Mouse (Mus musculus) kidney, postnatal 0 days (tissue): ENCODE data around the gene Tead3. TPM values are rescaled to one million over a fixed set of nuclear protein-coding genes. Genes with fewer than 3 reads are reported as not detected.
"Not testable (repeated sequence)": the region's sequence is repeated elsewhere in the genome, so short reads cannot be mapped to it uniquely, and the experiment has no call there.

Experiments
- ATAC-seq: fragments of 200-750 bp; cut with Nextera tagmentation; replicated peaks from 2 replicates; pipeline ENCODE4 v1.8.0; 2017; ENCODE audit warnings: low read depth, moderate number of reproducible peaks, moderate TSS enrichment, moderate library complexity; ENCODE audit not compliant: low FRiP score
- DNase-seq: peaks from one replicate; pipeline ENCODE4 v3.0.0-alpha.2; 2016; ENCODE audit warnings: low spot score
- H3K27ac ChIP-seq: fragments of 300-500 bp; sonication (generic); 2 replicates; pipeline ENCODE4 v1.5.1; 2014; ENCODE audit warnings: mild to moderate bottlenecking
- H3K27me3 ChIP-seq: fragments of 300-500 bp; sonication (generic); 2 replicates; pipeline ENCODE4 v1.6.1; 2014; ENCODE audit warnings: low read length, mixed read lengths; ENCODE audit not compliant: insufficient read depth
- H3K36me3 ChIP-seq: fragments of 300-500 bp; sonication (generic); 2 replicates; pipeline ENCODE4 v1.6.1; 2014; ENCODE audit warnings: low read length, mixed read lengths; ENCODE audit not compliant: insufficient read depth
- H3K4me1 ChIP-seq: fragments of 300-500 bp; sonication (generic); replicated peaks from 2 replicates; pipeline ENCODE4 v1.6.1; 2014; ENCODE audit warnings: antibody characterized with exemption, low read length, mixed read lengths; ENCODE audit not compliant: insufficient read depth
- H3K4me2 ChIP-seq: fragments of 300-500 bp; sonication (generic); 2 replicates; pipeline ENCODE4 v1.6.1; 2014; ENCODE audit warnings: mild to moderate bottlenecking, low read length, moderate library complexity, mixed read lengths
- H3K4me3 ChIP-seq: fragments of 300-500 bp; sonication (generic); replicated peaks from 2 replicates; pipeline ENCODE4 v1.5.1; 2014; ENCODE audit warnings: low read depth, low read length
- H3K9ac ChIP-seq: fragments of 300-500 bp; sonication (generic); 2 replicates; pipeline ENCODE4 v1.6.1; 2014; ENCODE audit warnings: low read depth, low read length
- H3K9me3 ChIP-seq: fragments of 300-500 bp; sonication (generic); replicated peaks from 2 replicates; pipeline ENCODE4 v1.6.1; 2016; ENCODE audit warnings: low read length, inconsistent platforms, mixed read lengths
- CTCF ChIP-seq: IDR thresholded peaks from 2 replicates; pipeline ENCODE4 v1.5.1; 2016; ENCODE audit warnings: antibody characterized with exemption, low read depth, mild to moderate bottlenecking, moderate library complexity
- WGBS: fragments of 180-500 bp; shearing (Covaris S2); extraction: QIAGEN DNeasy Blood & Tissue Kit; methylation state at CpG from one replicate; pipeline ENCODE4 v1.1.7; 2014; 5-methylcytosine and 5-hydroxymethylcytosine counted together
- polyA plus RNA-seq: library from polyadenylated mRNA; unstranded; fragments of >200 nt; fragmentation: Nextera tagmentation; extraction: Ambion mirVana; gene quantifications from 2 replicates; pipeline ENCODE4 v1.2.1, GENCODE M21; 2015

Gene Tead3
- polyA plus RNA-seq, 1 experiment from 2014 or later, result 7.7 TPM

DNA sequence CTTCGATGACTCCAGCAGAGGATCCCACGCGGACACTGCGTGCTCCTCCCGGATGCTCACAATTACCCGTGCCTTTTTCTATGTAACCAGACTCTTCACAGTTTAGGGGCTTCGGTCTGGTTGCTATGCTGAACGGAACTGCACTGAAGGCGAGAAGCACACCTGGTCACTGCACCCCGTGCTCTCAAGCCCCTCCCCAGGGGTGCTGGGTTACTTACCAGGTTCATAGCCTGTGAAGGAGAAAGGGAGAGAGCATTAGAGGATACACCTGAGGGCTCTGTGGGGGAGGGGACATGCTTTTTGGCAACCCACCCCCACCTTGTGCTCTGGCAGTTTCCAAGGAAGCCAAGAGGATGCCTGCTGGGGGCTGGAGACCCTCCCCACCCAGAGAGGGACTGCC, 15.3 kb downstream of the Tead3 start:
- DNase-seq, result no peak
- WGBS, result 50% methylated on average over 10 of the region's 10 CpGs
- peaks cover 36% of the 10 kb centered on the region for H3K36me3 ChIP-seq

DNA sequence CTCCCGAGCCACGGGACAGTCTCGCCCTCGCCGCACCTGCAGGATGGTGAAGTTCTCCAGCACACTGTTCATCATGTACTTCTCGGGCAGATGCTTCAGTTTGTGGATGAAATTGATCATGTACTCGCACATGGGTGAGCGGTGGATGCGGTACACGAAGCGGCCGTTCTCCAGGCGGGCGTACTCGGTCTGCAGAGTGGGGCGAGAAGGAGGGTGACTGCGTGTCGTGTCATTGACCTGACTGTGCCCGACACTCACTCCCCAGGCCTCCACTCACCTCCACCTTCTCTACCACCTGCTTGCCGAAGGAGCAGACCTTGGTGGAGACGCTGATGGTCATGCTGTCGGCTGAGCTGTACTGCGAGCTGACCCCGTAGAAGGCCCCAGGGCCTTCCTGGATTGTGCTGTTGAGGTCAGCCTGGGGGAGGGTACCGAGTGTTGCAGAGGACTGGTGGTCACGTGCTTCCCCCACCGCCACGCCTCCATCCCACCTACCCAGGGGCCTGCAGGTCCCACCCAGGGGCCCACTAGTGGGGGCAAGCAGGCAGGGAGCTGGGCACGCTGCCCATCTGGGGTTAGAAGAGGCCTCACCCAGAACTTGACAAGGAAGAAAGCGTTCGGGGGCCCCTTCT, 17.6 kb downstream of the Tead3 start:
- Histone ChIP-seq H3K9ac (0 out of 2 replicates have a peak overlapping the region, but pooled peaks have one; percentile 23), H3K4me3 (no peak overlapping the region), H3K9me3 (no peaks in the 10 kb centered on the region), H3K27me3 (no peaks in the 10 kb centered on the region), H3K4me2 (no peak overlapping the region), H3K36me3 (peaks cover 37% of the 10 kb centered on the region), H3K27ac (peak overlapping the region; percentile 44; the same call in 1 of the 2 replicates), H3K4me1 (peaks cover 27% of the 10 kb centered on the region; the same call in 1 of the 2 replicates)
- ATAC-seq, result peak; percentile 10; the same call in 1 of the 2 replicates
- WGBS, result 37% methylated on average over 31 of the region's 31 CpGs
- peak; percentile 40 for DNase-seq
- no peak for TF ChIP-seq CTCF

More for the DNA sequence above, 15.3 kb downstream of the Tead3 start:
- ATAC-seq, result no peak
- no peak overlapping the region for H3K27ac ChIP-seq
- TF ChIP-seq CTCF, result no peak
- no peak overlapping the region for H3K4me3 ChIP-seq
- H3K27me3 ChIP-seq, result no peaks in the 10 kb centered on the region
- no peak overlapping the region for H3K4me2 ChIP-seq
- no peaks in the 10 kb centered on the region for H3K9me3 ChIP-seq
- H3K9ac ChIP-seq, result no peak overlapping the region
- peaks cover 17% of the 10 kb centered on the region; the same call in 1 of the 2 replicates for H3K4me1 ChIP-seq

DNA sequence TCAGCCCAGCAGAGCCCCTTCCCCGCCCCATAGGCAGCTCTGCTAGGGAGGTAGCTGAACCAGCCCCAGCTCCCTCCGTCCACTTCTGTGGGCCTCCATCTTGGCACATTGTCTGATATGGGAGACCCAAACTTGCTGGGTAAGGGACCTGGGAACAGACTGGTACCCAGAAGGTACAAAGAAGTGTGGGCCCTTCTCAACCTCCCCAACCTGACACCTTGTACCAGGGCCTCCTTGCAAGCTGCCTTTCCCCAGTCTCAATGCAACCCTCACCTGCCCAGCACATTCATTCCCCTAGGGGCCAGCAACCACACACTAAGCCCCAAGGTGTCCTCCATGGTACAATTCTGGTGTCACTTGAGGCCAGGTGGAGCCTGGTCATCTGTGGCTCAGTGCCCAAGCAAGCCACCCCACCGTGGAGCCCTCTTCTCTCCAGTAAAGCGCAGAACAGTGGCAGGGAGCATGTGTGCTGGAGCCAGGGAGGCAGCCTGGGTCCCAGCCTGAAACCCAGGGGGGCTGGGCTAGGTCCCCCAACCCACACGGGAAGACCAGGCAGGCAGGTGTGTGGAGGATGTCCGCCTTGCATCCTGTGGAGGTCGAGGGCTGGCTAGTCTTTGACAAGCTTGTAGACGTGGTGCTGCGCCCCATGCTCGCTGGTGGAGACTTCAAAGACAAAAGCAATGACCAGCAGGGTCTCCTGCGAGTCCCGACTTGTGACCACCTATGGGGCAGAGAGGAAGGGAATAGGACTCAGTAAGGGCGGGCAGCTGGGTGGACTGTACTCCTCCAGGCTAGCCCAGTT, 18.3 kb downstream of the Tead3 start:
- Histone ChIP-seq H3K9me3 (no peaks in the 10 kb centered on the region), H3K4me1 (peaks cover 34% of the 10 kb centered on the region; the same call in 1 of the 2 replicates), H3K27me3 (no peaks in the 10 kb centered on the region), H3K4me2 (no peak overlapping the region), H3K36me3 (peaks cover 32% of the 10 kb centered on the region), H3K27ac (peak overlapping the region; percentile 44; the same call in 1 of the 2 replicates), H3K9ac (peak overlapping the region; percentile 15; the same call in 1 of the 2 replicates), H3K4me3 (no peak overlapping the region)
- ATAC-seq (no peak), DNase-seq (no peak)
- WGBS, result 51% methylated on average over 13 of the region's 13 CpGs
- TF ChIP-seq CTCF, result peak; percentile 51

DNA sequence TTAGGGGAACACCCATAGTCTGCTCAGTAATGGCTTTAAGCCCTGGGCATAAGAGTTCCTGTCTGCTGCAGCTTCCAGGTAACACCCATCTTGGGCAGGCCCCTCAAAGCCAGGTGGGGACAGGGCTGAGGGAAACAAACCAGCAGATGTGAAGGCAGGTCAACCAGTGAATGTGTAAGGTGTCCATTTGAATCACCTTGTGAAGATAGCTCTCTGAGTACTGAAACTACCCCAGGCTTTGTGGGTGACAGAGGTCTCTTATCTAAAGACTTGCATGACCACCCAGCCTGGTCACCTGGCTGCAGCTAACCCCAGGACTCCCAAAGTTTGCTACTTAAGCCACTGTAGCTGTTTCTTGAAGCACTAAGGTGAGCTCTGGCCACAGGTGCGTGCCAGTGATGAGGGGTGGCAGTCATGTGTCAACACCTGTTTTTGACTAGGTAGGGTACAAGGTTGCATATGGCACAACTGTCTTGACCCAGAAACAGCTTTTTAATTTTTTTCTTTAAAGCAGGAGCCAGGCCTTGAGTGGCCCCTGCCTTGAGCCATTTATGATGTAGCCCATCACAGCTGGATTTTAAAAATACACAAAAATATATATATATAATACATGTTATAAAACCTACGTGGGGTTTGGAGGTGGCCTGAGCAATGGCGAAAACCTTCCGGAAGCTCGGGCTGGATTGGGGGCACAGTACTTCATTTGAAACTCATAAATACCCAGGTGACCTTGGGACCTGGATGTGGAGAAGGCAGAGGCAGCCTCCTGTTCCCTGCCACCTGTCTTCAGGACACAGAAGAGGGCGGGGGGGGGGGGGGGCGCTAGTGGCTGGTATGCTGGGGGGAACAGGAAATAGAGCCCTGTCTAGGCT, 19.1 kb downstream of the Tead3 start:
- Histone ChIP-seq H3K4me2 (no peak overlapping the region), H3K4me1 (peaks cover 36% of the 10 kb centered on the region; the same call in 1 of the 2 replicates), H3K9ac (peak overlapping the region; percentile 15; the same call in 1 of the 2 replicates), H3K27ac (peak overlapping the region; percentile 31; the same call in 1 of the 2 replicates), H3K4me3 (no peak overlapping the region), H3K36me3 (peaks cover 30% of the 10 kb centered on the region), H3K9me3 (no peaks in the 10 kb centered on the region), H3K27me3 (no peaks in the 10 kb centered on the region)
- no peak for TF ChIP-seq CTCF
- no peak for DNase-seq
- whole genome bisulfite sequencing, result 34% methylated on average over 5 of the region's 7 CpGs
- no peak for ATAC-seq

DNA sequence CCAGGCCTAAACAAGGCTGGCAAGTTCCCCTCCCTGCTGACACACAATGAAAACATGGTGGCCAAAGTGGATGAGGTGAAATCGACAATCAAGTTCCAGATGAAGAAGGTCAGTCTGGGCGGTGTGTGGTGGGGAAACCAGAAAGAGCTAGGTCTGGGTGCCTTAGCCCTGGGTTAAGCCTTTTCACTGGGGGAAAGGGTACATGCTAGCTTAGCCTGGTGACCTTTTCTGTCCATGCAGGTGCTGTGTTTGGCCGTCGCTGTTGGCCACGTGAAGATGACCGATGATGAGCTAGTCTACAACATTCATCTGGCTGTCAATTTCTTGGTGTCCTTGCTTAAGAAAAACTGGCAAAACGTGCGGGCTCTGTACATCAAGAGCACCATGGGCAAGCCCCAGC, 20.0 kb downstream of the Tead3 start:
- not testable (repeated sequence) for ATAC-seq, H3K27ac ChIP-seq, H3K9me3 ChIP-seq, DNase-seq, H3K4me3 ChIP-seq, H3K9ac ChIP-seq, H3K27me3 ChIP-seq
- H3K4me1 ChIP-seq, result peaks cover 36% of the 10 kb centered on the region; the same call in 1 of the 2 replicates
- peaks cover 30% of the 10 kb centered on the region for H3K36me3 ChIP-seq
- H3K4me2 ChIP-seq, result 0 out of 2 replicates have a peak overlapping the region, but pooled peaks have one; percentile 74
- WGBS, result 50% methylated on average over 6 of the region's 8 CpGs

DNA sequence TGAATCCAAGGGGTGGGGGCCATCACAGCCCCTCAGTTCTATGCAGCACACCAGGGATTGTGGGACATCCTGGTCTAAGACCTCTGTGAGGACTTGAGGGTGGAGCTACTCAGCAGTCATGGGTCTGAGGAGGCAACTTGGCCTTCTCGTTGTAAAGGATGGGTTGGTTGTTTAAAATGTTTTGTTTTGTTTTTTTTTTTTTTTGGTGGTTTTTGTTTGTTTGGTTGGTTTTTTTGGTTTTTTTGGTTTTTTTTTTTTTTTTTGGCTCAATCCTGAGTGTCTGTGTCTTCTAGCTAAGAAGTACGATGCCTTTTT, 20.4 kb downstream of the Tead3 start:
- Histone ChIP-seq H3K4me2 (peak overlapping the region; percentile 74), H3K36me3 (peaks cover 27% of the 10 kb centered on the region), H3K27ac (peak overlapping the region; percentile 84), H3K4me1 (peaks cover 36% of the 10 kb centered on the region; the same call in 1 of the 2 replicates), H3K9me3 (no peaks in the 10 kb centered on the region), H3K27me3 (no peaks in the 10 kb centered on the region), H3K4me3 (peak overlapping the region; percentile 48), H3K9ac (peak overlapping the region; percentile 89; the same call in 1 of the 2 replicates)
- ATAC-seq, result no peak
- 29% methylated on average over 2 of the region's 2 CpGs for WGBS
- TF ChIP-seq CTCF, result no peak
- DNase-seq, result no peak
